8 mouse cellular contexts compared by ENCODE assay signal in the genomic region with DNA sequence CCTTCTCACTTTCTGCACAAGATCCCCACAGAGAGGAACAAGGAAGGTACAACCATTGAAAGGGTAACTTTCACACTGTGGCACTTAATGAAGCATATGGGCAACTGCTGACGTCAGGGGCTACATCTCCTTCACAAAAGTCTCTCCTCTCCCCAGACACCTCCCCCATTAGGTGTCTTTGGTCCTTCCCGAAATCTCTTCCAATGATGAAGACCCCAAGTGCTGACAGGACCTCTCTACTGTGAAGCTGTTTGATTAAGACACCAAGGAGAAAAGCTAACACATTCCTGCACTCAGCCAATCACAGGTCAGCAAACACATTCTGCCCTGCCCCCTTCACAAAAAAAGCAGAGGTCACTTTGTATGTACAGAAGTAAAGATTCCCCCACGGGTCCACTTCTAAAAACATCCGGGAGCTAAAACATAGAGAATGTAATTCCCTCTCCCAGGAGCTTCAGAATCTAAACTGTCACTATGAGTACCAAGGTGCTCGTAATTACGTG.
A peak's percentile ranks its signal among the peaks of the same experiment; 100 is the strongest.
DNase-seq lines count a peak whose midpoint lies in the region; ATAC-seq and TF ChIP-seq lines count a peak whose summit lies in the region.

No protein-coding gene starts in this region.

- 8% methylated on average over 6 of the region's 6 CpGs for WGBS in cerebellum, adult 2 months
- 3% methylated on average over 6 of the region's 6 CpGs for WGBS in forebrain, embryonic 16.5 days
- WGBS in liver, embryonic 13.5 days (ENCODE audit: insufficient replicate concordance) = 5% methylated on average over 6 of the region's 6 CpGs

- no peak for DNase-seq in cerebellum, adult 2 months
- DNase-seq in A20 (ENCODE audit: low read depth, low spot score) = peak; percentile 74
- DNase-seq in liver, embryonic 13.5 days = no peak
- DNase-seq in adrenal gland, postnatal 4 days (ENCODE audit: low spot score in 2 of 2) = no peak
- DNase-seq in cerebellum, postnatal 10 days = no peak
- DNase-seq in cerebellum, postnatal 25 days = no peak

- no peaks in the 10 kb centered on the region for H3K9me3 ChIP-seq in forebrain, embryonic 16.5 days (ENCODE audit: control insufficient read depth, low read length)
- no peaks in the 10 kb centered on the region for H3K9me3 ChIP-seq in liver, embryonic 13.5 days (replicated peaks)

- H3K27ac ChIP-seq in cerebellum, adult 2 months (ENCODE audit: insufficient read depth, low read length) = no peak overlapping the region
- no peak overlapping the region for H3K27ac ChIP-seq in forebrain, embryonic 16.5 days (ENCODE audit: low read length)
- H3K27ac ChIP-seq in liver, embryonic 13.5 days = no peak overlapping the region

- peak overlapping the region; percentile 68 for H3K4me2 ChIP-seq in forebrain, embryonic 16.5 days (ENCODE audit: low read length)
- H3K4me2 ChIP-seq in liver, embryonic 13.5 days = peak overlapping the region; percentile 67

- H3K9ac ChIP-seq in forebrain, embryonic 16.5 days (replicated peaks; ENCODE audit: low read depth, low read length) = no peak overlapping the region
- no peak overlapping the region for H3K9ac ChIP-seq in liver, embryonic 13.5 days

- H3K36me3 ChIP-seq in forebrain, embryonic 16.5 days (ENCODE audit: control insufficient read depth, insufficient read depth) = no peaks in the 10 kb centered on the region
- H3K36me3 ChIP-seq in liver, embryonic 13.5 days = no peaks in the 10 kb centered on the region

- no peak for TF ChIP-seq CTCF in cerebellum, adult 2 months (IDR thresholded peaks at IDR 0.05; ENCODE audit: borderline replicate concordance, insufficient read depth, low read depth, low read length)

- no peaks in the 10 kb centered on the region for H3K27me3 ChIP-seq in cerebellum, adult 2 months (ENCODE audit: control insufficient read depth, insufficient read depth, low read length)
- no peaks in the 10 kb centered on the region for H3K27me3 ChIP-seq in forebrain, embryonic 16.5 days (replicated peaks; ENCODE audit: control insufficient read depth, insufficient read depth, low read length)
- peaks cover 65% of the 10 kb centered on the region for H3K27me3 ChIP-seq in liver, embryonic 13.5 days

- peaks cover 5% of the 10 kb centered on the region; the same call in 1 of the 2 replicates for H3K4me1 ChIP-seq in cerebellum, adult 2 months (ENCODE audit: control insufficient read depth, insufficient read depth, low read length)
- H3K4me1 ChIP-seq in forebrain, embryonic 16.5 days (replicated peaks; ENCODE audit: control insufficient read depth, insufficient read depth, low read length) = peaks cover 11% of the 10 kb centered on the region
- peaks cover 11% of the 10 kb centered on the region for H3K4me1 ChIP-seq in liver, embryonic 13.5 days (replicated peaks)

- ATAC-seq in cerebellum, adult (ENCODE audit: insufficient number of reproducible peaks, low FRiP score, low TSS enrichment) = no peak
- ATAC-seq in forebrain, embryonic 16.5 days = no peak
- no peak for ATAC-seq in liver, embryonic 13.5 days (ENCODE audit: low read depth)

- TF ChIP-seq POLR2A in cerebellum, adult 2 months (IDR thresholded peaks at IDR 0.05; ENCODE audit: borderline replicate concordance, insufficient read depth, low read length) = no peak

- peak overlapping the region; percentile 68 for H3K4me3 ChIP-seq in cerebellum, adult 2 months (replicated peaks; ENCODE audit: insufficient read depth, low read depth, low read length)
- H3K4me3 ChIP-seq in forebrain, embryonic 16.5 days (replicated peaks; ENCODE audit: low read length) = peak overlapping the region; percentile 91
- peak overlapping the region; percentile 65 for H3K4me3 ChIP-seq in liver, embryonic 13.5 days (replicated peaks)
